Mouse (Mus musculus) C2C12 (cell line): ENCODE measurements around the gene Adssl1.

Experiments used
- CTCF ChIP-seq: IDR thresholded peaks from one replicate; pipeline ENCODE4 v1.5.1; 2011; ENCODE audit not compliant: control insufficient read depth, insufficient read depth, insufficient read length
- USF1 ChIP-seq: IDR thresholded peaks from one replicate; pipeline ENCODE4 v1.6.1; 2011; ENCODE audit warnings: low read depth, mild to moderate bottlenecking, control low read depth, moderate library complexity

- no peak for TF ChIP-seq CTCF
- no peak for TF ChIP-seq USF1
Observed at GRCm38 (mm10) chr12:112660576-112661326, 40.9 kb downstream of the Adssl1 start.
